Mouse (Mus musculus): ENCODE results near the gene Pole4.
"Not testable (repeated sequence)": the region's sequence is repeated elsewhere in the genome, so short reads cannot be mapped to it uniquely, and the experiment has no call there.

The Pole4 gene

DNA sequence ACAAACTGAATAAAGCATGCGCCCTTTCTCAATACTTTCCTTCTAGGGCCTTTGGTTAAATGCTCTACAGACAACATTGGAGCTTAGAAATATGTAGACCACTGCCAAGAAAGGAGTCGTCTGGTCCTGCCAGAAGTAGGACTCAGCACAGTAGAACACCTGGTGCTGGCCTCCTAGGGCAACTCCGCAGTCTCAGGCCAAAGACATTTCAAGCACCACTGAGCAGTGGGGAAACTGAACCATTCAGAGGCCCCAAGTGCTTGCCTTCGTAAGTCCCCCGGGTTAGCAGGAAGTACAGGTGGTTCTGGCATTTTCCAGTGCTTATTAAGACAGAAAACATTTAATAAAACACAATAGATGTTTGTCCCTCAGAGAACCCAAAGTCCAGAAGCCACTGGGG lies 9.7 kb upstream of the Pole4 start:
- DNase-seq: no peak

DNA sequence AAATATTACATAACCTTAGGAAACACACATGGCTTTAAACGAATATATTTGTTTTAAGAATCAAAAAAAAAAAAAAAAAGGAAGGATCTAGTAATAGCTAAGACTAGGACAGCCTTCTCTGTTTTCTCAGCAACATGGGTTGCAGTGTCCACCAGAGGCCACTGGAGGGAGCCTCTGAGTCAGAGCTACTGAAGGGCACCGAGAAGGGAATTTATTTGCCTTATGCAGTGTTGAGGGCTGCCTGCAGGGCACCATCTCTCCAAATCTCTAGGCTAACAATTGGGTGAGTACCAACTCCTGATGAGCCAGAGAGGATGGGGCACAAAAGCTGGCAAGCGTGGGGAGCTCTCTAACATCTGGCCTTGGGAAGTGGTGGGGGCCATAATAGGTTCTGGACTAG lies 9.1 kb upstream of the Pole4 start:
- DNase-seq: peak; percentile 75

DNA sequence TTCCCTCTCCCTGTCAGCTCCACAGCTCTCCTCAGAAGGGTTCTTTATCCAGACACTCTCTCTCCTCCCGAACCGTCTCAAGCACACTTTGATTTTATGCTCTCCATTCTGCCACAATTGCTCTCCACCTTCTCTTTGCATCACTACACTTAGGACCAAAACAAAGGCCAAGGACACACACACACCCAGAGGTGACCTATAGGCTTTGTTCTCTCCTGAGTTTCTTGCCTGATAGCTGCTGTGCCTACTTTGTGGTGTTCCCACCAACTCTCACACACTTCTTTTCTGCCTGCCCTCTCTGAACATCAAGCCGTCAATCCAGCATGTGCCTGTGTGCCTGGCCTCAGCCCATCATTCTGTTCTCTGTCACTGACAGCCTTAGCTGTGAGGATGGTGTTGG lies 2.6 kb upstream of the Pole4 start:
- DNase-seq: no peak

- DNase-seq: no peak
Measured at GRCm38 (mm10) chr6:82707241-82707640, 2.1 kb upstream of the Pole4 start.

- DNase-seq: no peak
Measured at GRCm38 (mm10) chr6:82703710-82704109, 1.5 kb downstream of the Pole4 start.

GRCm38 (mm10) chr6:82702593-82703017 lies 2.6 kb downstream of the Pole4 start:
- peak; percentile 82 for DNase-seq

DNA sequence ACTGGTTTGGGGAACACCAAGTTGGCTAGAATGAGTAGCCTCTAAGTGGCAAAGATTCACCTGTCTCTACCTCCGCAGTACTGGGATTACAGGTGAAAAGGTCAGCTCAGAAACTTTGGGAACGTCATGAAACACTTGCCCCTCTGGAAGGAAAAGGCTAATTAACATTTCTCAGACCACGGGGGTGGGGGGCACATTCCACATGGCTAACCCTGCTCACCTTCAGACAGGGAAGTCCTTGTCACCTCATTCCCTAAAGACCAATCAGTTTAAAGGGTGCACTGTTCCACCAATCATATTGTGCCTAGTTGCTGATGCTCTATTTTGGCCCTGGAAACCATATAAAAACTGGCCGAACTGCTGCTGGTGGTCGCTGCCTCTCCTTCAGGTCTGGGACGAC lies 3.9 kb downstream of the Pole4 start:
- no peak for DNase-seq

DNA sequence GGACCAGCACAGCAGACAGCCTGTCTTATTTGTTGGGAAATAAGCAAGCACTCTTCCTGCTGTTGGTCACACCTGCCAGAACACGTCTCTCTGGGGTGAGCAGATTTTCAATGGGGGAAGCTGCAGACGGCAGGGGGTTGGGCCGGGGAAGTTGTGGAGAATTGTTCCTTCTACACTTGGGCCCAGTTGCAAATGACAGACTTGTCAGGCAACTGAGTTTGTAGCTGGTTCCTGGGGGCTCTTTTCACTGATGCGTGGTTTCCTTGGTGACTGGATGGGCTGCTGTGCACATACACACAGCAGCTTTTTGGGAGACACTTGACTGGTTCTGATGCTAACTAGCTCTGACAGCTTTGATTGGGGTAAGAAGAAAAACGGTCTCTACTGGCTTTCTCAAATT lies 5.3 kb downstream of the Pole4 start:
- no peak for DNase-seq

DNA sequence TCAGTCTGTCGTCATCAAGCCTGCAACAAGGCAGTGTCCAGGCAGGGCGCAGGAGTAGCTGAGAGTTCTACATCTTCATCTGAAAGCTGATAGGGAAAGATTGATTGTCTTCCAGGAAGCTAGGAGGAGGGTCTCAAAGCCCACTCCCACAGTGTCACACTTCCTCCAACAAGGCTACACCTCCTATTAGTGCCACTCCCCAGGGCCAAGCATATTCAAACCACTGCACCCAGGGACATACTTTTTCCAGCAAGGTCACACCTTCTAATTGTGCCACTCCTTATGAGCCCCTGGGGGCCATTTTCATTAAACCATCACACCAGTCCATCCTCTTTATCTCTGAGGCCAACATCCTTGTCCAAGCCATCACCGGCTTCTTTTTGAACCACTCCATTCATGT lies 8.4 kb downstream of the Pole4 start:
- DNase-seq: no peak

DNA sequence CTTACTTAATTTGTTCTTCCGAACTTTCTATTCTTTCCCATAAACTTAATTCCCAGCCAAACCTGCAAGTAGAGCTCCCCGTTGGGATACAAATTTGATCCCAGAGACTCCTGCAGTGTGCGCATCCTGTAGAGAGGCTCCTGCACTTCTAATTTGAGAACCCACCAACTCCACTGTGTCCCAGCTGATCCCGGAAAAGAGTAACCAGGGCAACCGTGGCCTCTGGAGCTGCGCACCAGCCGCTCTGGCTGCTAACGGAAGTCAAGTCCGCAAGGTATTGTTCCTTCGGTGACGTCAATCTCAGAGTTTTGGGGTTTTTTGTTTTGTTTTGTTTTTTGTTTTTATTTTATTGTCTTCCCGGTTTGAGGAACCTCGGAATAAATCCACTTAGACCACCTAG lies 10.5 kb downstream of the Pole4 start:
- DNase-seq: no peak

DNA sequence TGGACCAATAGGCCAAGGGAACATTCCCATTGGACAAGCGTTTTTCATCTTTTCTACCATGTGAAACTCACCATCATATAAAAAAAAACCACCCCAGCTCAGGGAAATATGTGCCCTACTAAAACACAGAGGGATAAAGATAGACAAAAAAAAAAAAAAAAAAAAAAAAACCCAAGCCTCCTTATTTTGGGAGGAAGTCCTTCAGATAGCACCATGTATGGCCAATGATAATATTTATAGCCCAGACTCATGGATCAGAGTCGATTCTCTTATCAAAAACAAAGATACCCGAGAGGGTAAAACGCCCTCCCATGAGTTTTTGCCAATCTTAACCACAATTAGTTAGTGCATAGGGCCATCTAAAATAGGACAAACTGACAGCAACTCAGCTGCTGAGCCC lies 15.7 kb downstream of the Pole4 start:
- no peak for DNase-seq

GRCm38 (mm10) chr6:82688586-82688985 lies 16.6 kb downstream of the Pole4 start:
- DNase-seq: not testable (repeated sequence)

DNA sequence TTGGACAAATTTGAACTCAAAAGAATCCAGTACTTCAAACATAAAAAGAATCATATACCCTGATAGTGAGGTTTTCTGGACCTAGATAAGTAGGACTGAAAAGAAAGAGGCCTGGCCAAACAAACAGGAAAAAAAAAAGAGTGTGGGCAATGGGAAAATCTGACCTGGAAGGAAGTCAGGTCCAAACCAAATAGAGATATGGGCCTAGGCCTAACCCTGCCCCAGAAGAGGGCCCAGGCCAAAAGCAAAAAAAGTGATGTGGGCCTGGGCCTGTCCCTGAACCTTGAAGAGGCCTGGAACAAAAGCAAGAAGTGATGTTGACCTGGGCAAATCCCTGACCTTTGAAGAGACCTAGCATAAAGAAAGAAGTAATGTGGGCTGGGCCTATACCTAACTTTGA lies 21.0 kb downstream of the Pole4 start:
- no peak for DNase-seq

DNA sequence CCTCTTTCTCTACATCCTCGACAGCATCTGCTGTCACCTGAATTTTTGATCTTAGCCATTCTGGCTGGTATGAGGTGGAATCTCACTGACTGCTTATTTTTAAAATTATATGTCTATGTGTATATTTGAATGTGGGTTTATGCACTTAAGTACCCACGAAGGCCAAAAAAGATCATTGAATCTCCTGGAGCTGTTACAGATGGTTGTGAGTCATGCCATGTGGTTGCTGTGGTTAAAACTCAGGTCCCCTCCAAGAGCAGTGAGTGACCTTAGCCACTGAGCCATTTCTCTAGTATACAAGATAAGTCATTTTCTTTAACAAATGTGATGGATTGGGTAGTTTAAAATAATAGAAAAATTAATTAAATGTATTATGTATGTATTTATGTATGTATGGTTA lies 25.9 kb downstream of the Pole4 start:
- not testable (repeated sequence) for DNase-seq

GRCm38 (mm10) chr6:82677629-82678028 lies 27.5 kb downstream of the Pole4 start:
- DNase-seq: not testable (repeated sequence)

- no peak for DNase-seq
Measured at GRCm38 (mm10) chr6:82666480-82666879, 38.7 kb downstream of the Pole4 start.

- no peak for DNase-seq
Measured at GRCm38 (mm10) chr6:82653169-82653525, 52.0 kb downstream of the Pole4 start.

DNA sequence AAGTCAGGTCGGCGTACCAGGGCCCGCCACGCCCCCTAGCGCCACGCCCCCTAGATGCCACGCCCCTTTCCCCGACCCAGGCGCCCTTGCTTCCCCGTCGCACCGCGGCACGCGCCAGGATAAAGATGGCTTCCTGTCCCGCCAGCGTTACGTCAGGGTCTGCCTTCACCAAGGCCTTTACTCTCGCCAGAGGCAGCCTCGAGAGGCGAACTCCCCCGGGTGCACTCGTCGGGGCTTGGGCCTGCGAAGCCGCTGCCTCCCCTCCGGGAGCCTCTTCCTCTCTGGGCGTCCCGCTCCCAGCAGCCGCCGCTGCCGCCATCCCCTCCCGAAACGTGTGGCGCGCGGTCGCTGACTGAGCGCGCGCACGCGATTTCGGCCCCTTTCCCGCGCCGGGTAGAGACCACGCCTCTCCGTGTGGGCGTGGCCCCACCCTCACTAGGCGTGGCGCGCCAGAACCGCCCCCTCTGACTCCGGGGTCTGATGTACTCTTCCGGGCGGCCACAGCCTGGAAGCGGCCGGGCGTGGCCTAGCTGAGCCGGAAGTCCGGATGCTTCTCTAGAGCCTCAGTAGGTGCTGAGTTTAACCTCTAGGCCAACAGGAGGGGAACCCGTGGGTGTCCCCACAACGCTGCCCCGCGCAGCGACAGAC lies 52.5 kb downstream of the Pole4 start:
- peak; percentile 97 for DNase-seq

GRCm38 (mm10) chr6:82649096-82649495 lies 56.1 kb downstream of the Pole4 start:
- no peak for DNase-seq

- no peak for DNase-seq
Measured at GRCm38 (mm10) chr6:82647940-82648655, 57.1 kb downstream of the Pole4 start.

DNA sequence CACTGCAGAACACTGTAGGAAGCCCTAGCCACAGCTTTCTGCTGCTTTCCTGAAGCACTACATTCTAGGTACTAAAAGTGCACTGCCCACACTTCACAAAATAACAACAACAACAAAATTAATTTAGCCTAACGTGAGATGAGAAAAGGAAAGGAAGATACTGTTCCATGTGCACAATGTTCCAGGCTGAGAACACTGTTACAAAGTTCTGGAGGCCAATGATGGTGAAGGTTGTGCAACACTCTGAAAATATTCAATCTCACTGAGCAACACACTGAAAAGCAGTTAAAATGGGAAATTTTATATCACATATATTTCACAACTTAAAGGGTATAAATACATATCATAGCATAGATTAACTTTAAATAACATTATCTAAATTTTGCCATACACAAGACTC lies 58.2 kb downstream of the Pole4 start:
- DNase-seq: no peak

DNA sequence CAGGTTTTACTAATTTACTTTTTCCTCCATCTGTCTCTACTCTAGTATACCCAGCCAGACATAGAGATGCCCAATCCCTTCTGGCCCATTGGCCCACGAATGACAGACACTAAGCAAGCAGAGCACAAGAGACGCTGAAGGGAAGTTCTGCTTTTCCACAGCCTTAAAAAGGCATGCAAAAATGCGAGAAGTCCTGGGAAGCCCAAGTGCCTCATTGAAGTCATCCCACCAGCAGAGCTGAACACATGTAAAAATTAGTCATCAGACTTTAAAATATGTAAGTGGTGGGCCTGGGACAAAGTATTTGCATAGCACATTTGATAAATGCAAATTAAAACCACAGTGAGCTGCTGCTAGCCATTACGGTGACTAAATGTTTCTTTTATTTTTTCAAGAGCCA lies 65.1 kb downstream of the Pole4 start:
- DNase-seq: no peak

DNA sequence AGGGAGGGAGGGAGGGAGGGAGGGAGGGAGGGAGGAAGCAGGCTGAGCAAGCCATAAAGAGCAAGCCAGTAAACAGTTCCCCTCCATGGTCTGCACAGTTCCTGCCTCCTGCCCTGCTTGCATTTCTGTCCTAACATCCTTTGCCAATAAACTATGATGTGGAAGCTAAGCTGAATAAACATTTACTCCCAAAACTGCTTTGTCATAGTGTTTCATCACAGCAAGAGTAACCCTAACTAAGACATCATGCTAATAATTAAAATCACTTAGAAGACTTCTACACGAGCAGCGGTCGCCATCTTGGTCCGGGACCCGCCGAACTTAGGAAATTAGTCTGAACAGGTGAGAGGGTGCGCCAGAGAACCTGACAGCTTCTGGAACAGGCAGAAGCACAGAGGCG lies 79.8 kb downstream of the Pole4 start:
- not testable (repeated sequence) for DNase-seq

GRCm38 (mm10) chr6:82613201-82613600 lies 92.0 kb downstream of the Pole4 start:
- no peak for DNase-seq

DNA sequence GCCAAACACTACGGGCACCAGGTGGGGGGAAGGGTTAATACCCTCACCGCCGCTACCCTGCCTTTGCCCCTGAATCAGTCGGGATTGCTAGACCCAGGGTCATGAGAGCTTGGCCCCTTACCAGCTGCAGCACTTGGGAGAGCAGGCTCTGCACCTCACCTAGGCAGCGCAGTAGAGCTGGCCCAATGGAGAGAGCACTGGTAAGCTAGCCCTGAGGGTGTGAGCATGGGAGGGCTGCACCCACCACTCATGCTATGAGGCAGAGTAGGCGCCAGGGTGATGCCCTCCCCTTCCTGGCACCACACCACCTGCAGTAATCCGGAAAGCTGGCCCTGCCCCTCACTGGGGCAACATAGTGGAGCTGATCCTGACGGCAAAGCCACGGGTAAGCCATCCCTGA lies 94.1 kb downstream of the Pole4 start:
- DNase-seq: no peak

Data from kidney, adult 9 months (tissue).